Mouse (Mus musculus): ENCODE results near the gene Rreb1. TPM values are rescaled to one million over a fixed set of nuclear protein-coding genes. Genes with fewer than 3 reads are reported as not detected.

The Rreb1 gene
- polyA plus RNA-seq, 1 experiment from 2014 or later, result 2.6 TPM

DNA sequence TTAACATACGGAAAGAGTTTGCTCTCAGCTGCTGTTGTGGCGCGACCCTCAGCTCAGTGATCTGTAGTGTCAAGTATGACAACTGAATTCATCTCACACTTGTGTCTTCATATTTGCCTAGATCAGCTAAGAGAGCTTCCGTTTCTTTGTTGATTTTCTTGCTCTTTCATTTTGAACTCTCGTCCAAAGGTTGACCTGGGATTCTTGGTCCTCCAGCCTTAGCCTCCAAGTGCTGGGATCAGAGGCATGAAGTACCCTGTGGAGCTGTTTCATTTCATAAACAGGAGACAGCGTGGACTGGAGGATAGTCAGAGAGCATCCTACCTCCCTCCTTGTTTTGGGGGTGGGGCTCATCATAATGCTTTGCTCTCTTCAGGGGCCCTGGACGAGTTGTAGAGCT lies 65.0 kb downstream of the Rreb1 start:
- no peaks in the 10 kb centered on the region for H3K9me3 ChIP-seq (replicated peaks; ENCODE audit: control insufficient read depth, low read length, poor library complexity, severe bottlenecking)
- no peaks in the 10 kb centered on the region for H3K27me3 ChIP-seq (ENCODE audit: control insufficient read depth, insufficient read depth, low read depth, low read length)
- no peak for ATAC-seq
- 83% methylated on average over 7 of the region's 7 CpGs for WGBS
- no peaks in the 10 kb centered on the region for H3K4me1 ChIP-seq (ENCODE audit: control insufficient read depth, insufficient read depth, low read length)
- H3K4me2 ChIP-seq (ENCODE audit: low read length), result no peak overlapping the region
- no peak overlapping the region for H3K27ac ChIP-seq (ENCODE audit: low read length)
- H3K4me3 ChIP-seq (ENCODE audit: low read depth, low read length), result no peak overlapping the region
- no peaks in the 10 kb centered on the region for H3K36me3 ChIP-seq (ENCODE audit: control insufficient read depth, insufficient read depth, low read length)
- no peak overlapping the region for H3K9ac ChIP-seq (ENCODE audit: low read depth, low read length)

DNA sequence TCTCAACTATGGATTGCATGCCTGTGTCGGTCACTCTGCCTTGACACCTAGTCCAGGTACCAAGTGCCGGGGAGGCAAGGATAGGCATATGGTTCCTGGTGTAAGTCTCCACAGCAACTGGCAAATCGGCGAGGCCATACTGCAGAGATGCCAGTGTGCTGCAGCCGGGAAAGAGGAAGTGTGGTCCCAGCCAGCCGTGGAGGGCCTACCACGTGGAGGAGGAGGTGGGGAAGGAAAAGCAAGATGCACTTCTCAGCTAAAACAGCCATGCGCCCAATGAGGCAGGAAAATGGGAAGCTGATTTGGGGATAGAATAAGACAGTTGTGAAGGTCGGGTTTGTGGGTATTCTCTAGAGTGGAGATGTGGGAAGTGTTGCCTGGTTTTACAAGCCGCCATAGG lies 65.6 kb downstream of the Rreb1 start:
- H3K27me3 ChIP-seq (ENCODE audit: control insufficient read depth, insufficient read depth, low read depth, low read length), result no peaks in the 10 kb centered on the region
- 81% methylated on average over 10 of the region's 10 CpGs for WGBS
- no peaks in the 10 kb centered on the region for H3K36me3 ChIP-seq (ENCODE audit: control insufficient read depth, insufficient read depth, low read length)
- H3K4me2 ChIP-seq (ENCODE audit: low read length), result no peak overlapping the region
- H3K27ac ChIP-seq (ENCODE audit: low read length), result no peak overlapping the region
- H3K4me1 ChIP-seq (ENCODE audit: control insufficient read depth, insufficient read depth, low read length), result no peaks in the 10 kb centered on the region
- H3K9ac ChIP-seq (ENCODE audit: low read depth, low read length), result no peak overlapping the region
- no peak overlapping the region for H3K4me3 ChIP-seq (ENCODE audit: low read depth, low read length)
- no peak for ATAC-seq
- no peaks in the 10 kb centered on the region for H3K9me3 ChIP-seq (replicated peaks; ENCODE audit: control insufficient read depth, low read length, poor library complexity, severe bottlenecking)

DNA sequence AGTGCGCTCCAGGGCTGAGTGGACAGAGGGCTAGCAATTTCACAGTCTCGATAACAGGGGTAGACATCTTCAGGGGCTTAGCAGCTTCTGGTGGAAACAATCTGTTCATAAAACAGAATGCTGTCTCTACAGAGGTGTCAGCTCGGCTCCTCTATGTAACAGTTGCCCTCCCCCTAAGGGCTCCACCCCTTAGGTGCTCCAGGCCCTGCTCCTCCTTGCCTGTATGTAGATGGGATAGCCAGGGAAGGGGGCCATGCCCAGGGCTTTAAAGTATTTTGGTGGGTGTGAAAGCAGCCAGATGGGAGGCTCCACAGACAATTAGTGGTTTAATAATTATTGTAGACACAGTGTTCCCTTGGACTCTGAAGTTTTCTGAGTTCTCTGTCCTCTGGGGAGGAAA lies 67.0 kb downstream of the Rreb1 start:
- WGBS, result 69% methylated on average over 3 of the region's 3 CpGs
- H3K9ac ChIP-seq (ENCODE audit: low read depth, low read length), result no peak overlapping the region
- ATAC-seq, result no peak
- no peaks in the 10 kb centered on the region for H3K9me3 ChIP-seq (replicated peaks; ENCODE audit: control insufficient read depth, low read length, poor library complexity, severe bottlenecking)
- no peak overlapping the region for H3K27ac ChIP-seq (ENCODE audit: low read length)
- no peaks in the 10 kb centered on the region for H3K4me1 ChIP-seq (ENCODE audit: control insufficient read depth, insufficient read depth, low read length)
- H3K4me3 ChIP-seq (ENCODE audit: low read depth, low read length), result no peak overlapping the region
- H3K36me3 ChIP-seq (ENCODE audit: control insufficient read depth, insufficient read depth, low read length), result no peaks in the 10 kb centered on the region
- H3K27me3 ChIP-seq (ENCODE audit: control insufficient read depth, insufficient read depth, low read depth, low read length), result no peaks in the 10 kb centered on the region
- H3K4me2 ChIP-seq (ENCODE audit: low read length), result no peak overlapping the region

DNA sequence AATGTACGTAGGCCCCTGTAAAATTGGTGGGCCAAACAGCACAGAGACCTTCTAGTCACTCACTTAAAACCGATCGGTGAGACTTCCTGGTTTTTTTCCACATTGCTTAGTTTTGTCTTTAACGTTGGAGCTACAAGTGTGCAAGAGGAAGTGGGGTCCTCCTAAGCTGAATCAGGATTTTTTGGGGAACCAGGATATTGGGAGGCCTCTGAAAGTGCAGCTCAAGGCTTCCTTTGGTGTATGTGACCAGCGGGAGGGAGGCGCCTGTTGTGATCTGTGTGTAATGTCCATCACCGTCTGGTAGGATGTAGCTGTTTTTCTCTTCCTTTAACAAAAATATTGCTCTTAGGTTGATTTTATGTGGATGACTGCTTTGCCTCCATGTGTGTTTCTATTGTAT lies 67.4 kb downstream of the Rreb1 start:
- 84% methylated on average over 7 of the region's 7 CpGs for WGBS
- Histone ChIP-seq H3K27ac (ENCODE audit: low read length) (no peak overlapping the region), H3K9ac (ENCODE audit: low read depth, low read length) (no peak overlapping the region), H3K4me3 (ENCODE audit: low read depth, low read length) (no peak overlapping the region), H3K36me3 (ENCODE audit: control insufficient read depth, insufficient read depth, low read length) (no peaks in the 10 kb centered on the region), H3K27me3 (ENCODE audit: control insufficient read depth, insufficient read depth, low read depth, low read length) (no peaks in the 10 kb centered on the region), H3K9me3 (replicated peaks; ENCODE audit: control insufficient read depth, low read length, poor library complexity, severe bottlenecking) (no peaks in the 10 kb centered on the region), H3K4me2 (ENCODE audit: low read length) (no peak overlapping the region), H3K4me1 (ENCODE audit: control insufficient read depth, insufficient read depth, low read length) (no peaks in the 10 kb centered on the region)
- no peak for ATAC-seq

DNA sequence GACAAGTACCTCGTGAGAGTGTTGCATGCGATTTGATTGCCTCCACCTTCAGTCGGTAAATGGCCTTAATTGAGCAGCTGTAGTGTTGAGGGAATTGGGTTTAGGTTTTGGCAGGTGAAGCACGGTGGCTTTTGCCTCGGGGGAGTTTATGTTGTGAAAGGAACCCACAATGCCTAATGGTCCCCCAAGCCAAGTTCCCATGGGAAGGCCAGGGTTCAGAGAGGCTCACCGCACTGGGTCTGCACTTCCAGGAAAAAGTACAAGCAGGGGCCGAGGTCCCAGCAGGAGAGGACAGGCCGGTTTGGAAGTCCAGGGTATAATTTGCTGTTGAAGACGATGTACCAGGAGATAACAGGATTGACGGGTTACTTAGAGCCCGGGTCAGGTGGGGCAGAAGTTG lies 68.3 kb downstream of the Rreb1 start:
- Histone ChIP-seq H3K4me2 (ENCODE audit: low read length) (no peak overlapping the region), H3K9me3 (replicated peaks; ENCODE audit: control insufficient read depth, low read length, poor library complexity, severe bottlenecking) (no peaks in the 10 kb centered on the region), H3K36me3 (ENCODE audit: control insufficient read depth, insufficient read depth, low read length) (no peaks in the 10 kb centered on the region), H3K9ac (ENCODE audit: low read depth, low read length) (no peak overlapping the region), H3K4me1 (ENCODE audit: control insufficient read depth, insufficient read depth, low read length) (no peaks in the 10 kb centered on the region), H3K27ac (ENCODE audit: low read length) (no peak overlapping the region), H3K27me3 (ENCODE audit: control insufficient read depth, insufficient read depth, low read depth, low read length) (no peaks in the 10 kb centered on the region), H3K4me3 (ENCODE audit: low read depth, low read length) (no peak overlapping the region)
- 78% methylated on average over 11 of the region's 11 CpGs for WGBS
- ATAC-seq, result no peak

DNA sequence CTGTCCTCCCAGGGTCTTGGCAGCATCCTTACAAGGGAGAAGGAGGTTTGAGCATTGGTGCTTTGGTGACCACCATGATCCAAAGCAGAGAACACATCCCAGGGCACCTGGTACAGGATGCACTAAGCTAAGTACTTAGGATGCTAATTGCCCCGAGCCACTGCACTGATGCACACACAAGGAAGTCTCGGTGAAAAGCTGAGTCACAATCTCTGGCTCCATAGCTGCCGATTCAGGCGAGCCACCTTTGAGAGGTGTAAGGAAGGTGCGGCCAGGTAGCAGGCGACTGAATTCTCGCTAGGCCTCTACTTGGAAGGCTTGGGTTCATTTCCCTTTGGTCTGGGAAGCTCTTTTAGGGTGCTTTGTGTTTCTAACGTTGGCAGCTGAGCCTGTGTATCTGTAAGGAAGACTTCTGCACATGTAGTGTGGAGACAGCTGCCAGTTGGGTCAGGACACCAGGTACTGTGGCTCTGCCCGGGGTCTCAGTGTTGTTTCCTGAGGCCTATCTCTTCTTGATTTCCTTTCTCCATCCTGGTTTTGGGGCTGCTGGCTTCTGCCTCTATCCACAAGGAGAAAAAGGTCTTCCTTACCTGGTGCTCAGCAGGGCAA lies 68.9 kb downstream of the Rreb1 start:
- no peak overlapping the region for H3K27ac ChIP-seq (ENCODE audit: low read length)
- no peaks in the 10 kb centered on the region for H3K4me1 ChIP-seq (ENCODE audit: control insufficient read depth, insufficient read depth, low read length)
- H3K36me3 ChIP-seq (ENCODE audit: control insufficient read depth, insufficient read depth, low read length), result no peaks in the 10 kb centered on the region
- H3K9me3 ChIP-seq (replicated peaks; ENCODE audit: control insufficient read depth, low read length, poor library complexity, severe bottlenecking), result no peaks in the 10 kb centered on the region
- WGBS, result 77% methylated on average over 9 of the region's 9 CpGs
- no peak overlapping the region for H3K9ac ChIP-seq (ENCODE audit: low read depth, low read length)
- no peak overlapping the region for H3K4me2 ChIP-seq (ENCODE audit: low read length)
- no peaks in the 10 kb centered on the region for H3K27me3 ChIP-seq (ENCODE audit: control insufficient read depth, insufficient read depth, low read depth, low read length)
- no peak for ATAC-seq
- H3K4me3 ChIP-seq (ENCODE audit: low read depth, low read length), result no peak overlapping the region

DNA sequence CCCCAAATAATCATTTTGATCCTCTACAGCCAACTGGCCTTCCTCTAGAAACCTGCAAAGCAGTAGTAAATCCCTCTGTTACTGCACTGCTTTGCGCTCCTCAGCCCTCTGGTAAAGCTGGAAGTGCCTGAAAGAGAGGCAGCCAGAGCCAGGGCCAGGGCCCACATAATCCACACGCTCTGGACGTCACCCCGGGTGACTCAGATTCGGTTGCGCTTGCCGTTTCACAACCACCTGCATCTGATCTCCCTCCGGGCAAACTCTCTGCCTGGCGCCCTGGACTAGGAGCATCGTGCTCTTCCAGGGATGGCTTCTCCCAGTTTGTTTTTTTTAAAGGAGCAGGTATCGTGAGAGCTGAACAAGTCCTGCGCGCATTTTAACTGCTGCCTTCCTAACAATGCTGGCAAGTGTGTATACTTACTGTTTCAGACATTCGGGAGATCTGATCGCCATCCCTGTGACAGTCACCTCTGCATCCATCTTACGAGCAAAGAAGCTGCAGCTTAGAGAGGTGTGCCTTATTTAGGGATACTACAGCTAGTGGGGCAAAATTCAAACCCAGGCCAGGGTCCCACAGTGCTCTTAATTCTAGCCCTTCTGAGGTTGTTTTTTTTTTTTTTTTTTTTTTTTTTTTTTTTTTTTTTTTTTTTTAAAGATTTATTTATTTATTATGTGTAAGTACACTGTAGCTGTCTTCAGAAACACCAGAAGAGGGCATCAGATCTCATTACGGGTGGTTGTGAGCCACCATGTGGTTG lies 69.6 kb downstream of the Rreb1 start:
- Histone ChIP-seq H3K4me3 (ENCODE audit: low read depth, low read length) (no peak overlapping the region), H3K4me1 (ENCODE audit: control insufficient read depth, insufficient read depth, low read length) (no peaks in the 10 kb centered on the region), H3K9ac (ENCODE audit: low read depth, low read length) (no peak overlapping the region), H3K36me3 (ENCODE audit: control insufficient read depth, insufficient read depth, low read length) (no peaks in the 10 kb centered on the region), H3K27me3 (ENCODE audit: control insufficient read depth, insufficient read depth, low read depth, low read length) (no peaks in the 10 kb centered on the region), H3K27ac (ENCODE audit: low read length) (no peak overlapping the region), H3K9me3 (replicated peaks; ENCODE audit: control insufficient read depth, low read length, poor library complexity, severe bottlenecking) (no peaks in the 10 kb centered on the region), H3K4me2 (ENCODE audit: low read length) (no peak overlapping the region)
- 55% methylated on average over 16 of the region's 17 CpGs for WGBS
- ATAC-seq, result no peak

DNA sequence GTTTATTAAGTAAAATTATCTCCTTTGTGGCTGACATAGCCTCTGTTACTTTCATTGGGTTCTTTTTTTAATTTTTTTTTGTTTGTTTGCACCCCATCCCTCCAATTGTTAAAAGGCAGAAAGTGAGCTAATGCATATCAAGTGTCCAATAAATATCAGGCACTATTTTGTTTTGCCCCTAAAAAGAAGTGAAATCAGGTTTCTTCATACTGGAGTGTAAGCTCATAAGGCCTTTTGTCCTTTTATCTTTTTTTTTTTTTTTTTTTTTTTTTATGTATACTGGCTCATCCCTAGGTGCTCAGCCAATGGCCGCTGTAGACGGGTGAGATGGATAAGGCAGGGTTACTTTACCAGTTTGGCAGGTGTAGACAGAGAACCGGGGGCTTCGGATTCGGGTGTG lies 70.2 kb downstream of the Rreb1 start:
- Histone ChIP-seq H3K4me1 (ENCODE audit: control insufficient read depth, insufficient read depth, low read length) (no peaks in the 10 kb centered on the region), H3K36me3 (ENCODE audit: control insufficient read depth, insufficient read depth, low read length) (no peaks in the 10 kb centered on the region), H3K9me3 (replicated peaks; ENCODE audit: control insufficient read depth, low read length, poor library complexity, severe bottlenecking) (no peaks in the 10 kb centered on the region), H3K9ac (ENCODE audit: low read depth, low read length) (no peak overlapping the region), H3K27me3 (ENCODE audit: control insufficient read depth, insufficient read depth, low read depth, low read length) (no peaks in the 10 kb centered on the region), H3K4me3 (ENCODE audit: low read depth, low read length) (no peak overlapping the region), H3K27ac (ENCODE audit: low read length) (no peak overlapping the region), H3K4me2 (ENCODE audit: low read length) (no peak overlapping the region)
- WGBS, result 77% methylated on average over 5 of the region's 5 CpGs
- ATAC-seq, result no peak

DNA sequence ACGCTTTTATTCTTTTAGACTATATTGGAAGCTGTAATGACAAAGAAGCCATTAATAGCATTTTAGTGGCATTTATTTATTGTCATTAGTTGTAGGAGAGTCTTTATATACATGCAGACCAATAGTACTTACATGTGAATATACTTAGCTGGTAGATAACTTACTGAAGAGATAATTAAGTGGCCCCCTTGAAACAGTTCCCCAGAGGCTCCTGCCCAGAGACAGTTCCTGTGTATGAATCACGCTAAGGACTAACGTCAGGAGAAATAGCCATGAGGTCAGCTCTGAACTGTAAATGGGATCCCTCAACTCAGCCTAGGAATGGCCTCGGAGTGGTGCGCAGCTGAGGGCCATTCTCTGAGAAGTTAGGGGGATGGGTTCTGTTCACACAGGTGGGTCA lies 73.4 kb downstream of the Rreb1 start:
- H3K4me1 ChIP-seq (ENCODE audit: control insufficient read depth, insufficient read depth, low read length), result peaks cover 5% of the 10 kb centered on the region
- H3K9ac ChIP-seq (ENCODE audit: low read depth, low read length), result no peak overlapping the region
- H3K4me2 ChIP-seq (ENCODE audit: low read length), result no peak overlapping the region
- no peak overlapping the region for H3K27ac ChIP-seq (ENCODE audit: low read length)
- 84% methylated on average over 5 of the region's 5 CpGs for WGBS
- no peaks in the 10 kb centered on the region for H3K36me3 ChIP-seq (ENCODE audit: control insufficient read depth, insufficient read depth, low read length)
- no peak overlapping the region for H3K4me3 ChIP-seq (ENCODE audit: low read depth, low read length)
- H3K27me3 ChIP-seq (ENCODE audit: control insufficient read depth, insufficient read depth, low read depth, low read length), result no peaks in the 10 kb centered on the region
- no peak for ATAC-seq
- no peaks in the 10 kb centered on the region for H3K9me3 ChIP-seq (replicated peaks; ENCODE audit: control insufficient read depth, low read length, poor library complexity, severe bottlenecking)
